Mouse (Mus musculus) cerebellum, adult (tissue): ENCODE measurements around the gene Lbh.
A peak's percentile ranks its signal among the peaks of the same experiment; 100 is the strongest.

Experiments used
- ATAC-seq: cut with Nextera tagmentation; 2 replicates; pipeline ENCODE4 v1.9.2; 2017; ENCODE audit warnings: mild to moderate bottlenecking, moderate library complexity, mixed read lengths; ENCODE audit not compliant: insufficient number of reproducible peaks, low FRiP score, low TSS enrichment

Gene Lbh

DNA sequence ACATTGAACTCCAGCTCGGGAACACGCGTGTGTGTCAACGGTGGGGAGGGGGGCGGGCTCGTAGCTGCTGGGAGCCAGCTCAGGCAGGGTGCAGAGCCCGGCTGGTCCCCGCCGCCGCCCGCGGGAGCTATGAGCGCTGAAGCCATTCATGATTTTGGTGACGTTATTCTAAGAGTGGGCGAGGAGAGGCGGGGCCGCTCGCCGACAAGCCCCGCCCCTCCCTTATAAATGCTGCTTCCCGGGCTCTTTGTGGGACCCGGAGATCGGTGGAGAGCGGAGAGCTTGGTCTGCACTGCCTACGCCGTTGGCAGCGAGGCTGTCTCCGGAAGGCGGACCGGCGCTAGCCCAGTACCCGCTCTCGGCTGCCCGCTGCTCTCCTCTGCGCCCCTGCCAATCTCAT lies at the start of gene Lbh:
Lbh (plus strand) TSS at position 253 of the 400 bp plus-strand sequence.
- peak; percentile 75 for ATAC-seq

DNA sequence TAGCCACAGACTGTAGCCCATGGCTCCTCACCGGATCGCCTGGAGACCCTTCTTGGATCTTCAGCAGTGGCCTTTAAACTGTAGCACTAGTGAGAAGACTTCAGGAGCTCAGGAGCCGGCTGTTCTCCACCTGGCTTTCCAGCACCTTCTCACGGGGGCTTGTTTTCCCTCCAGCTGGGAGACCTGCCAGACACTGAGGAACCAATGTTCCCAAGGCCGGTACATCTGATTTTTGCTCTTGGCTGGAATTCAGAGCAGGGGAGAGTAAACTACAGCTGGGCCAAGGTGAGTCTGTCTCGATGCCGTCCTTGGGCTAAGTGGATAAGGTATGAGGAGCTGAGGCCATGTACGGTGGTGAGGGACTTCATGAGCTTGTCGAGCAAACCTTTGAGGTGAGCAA lies 39.1 kb upstream of the Lbh start:
- no peak for ATAC-seq

- no peak for ATAC-seq
Measured at GRCm38 (mm10) chr17:72880156-72880555, 37.9 kb upstream of the Lbh start.

DNA sequence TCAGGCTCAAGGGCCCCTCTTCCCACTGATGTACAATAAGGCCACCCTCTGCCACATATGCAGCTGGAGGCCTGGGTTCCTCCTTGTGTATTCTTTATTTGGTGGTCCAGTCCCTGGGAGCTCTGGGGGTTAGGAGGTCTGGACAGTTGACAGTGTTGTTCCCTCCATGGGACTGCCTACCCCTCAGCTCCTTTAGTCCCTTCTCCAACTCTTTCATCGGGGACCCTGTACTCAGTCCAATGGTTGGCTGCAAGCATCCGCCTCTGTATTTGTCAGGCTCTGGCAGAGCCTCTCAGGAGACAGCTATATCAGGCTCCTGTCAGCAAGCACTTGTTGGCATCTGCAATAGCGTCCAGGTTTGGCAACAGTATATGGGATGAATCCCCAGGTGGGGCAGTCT lies 37.1 kb upstream of the Lbh start:
- ATAC-seq = no peak

DNA sequence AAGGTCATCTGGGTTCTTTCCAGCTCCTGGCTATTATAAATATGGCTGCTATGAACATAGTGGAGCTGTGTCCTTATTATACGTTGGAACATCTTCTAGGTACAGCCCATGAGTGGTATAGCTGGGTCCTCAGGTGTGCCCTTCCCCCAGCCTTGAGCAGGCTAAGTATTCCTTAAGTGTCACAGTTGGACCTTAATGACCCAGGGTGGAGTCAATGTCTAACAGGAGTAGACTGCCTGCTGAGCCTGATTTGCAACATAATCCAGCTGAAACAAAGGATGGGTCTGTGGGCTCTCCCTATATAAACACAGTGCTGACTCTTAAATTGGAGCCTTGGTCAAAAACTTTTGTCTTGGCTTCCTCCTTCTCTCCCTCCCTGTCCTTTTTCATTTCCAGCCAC lies 36.3 kb upstream of the Lbh start:
- ATAC-seq = no peak

- peak; percentile 52; the same call in 1 of the 2 replicates for ATAC-seq
Measured at GRCm38 (mm10) chr17:72889556-72890397, 28.3 kb upstream of the Lbh start.

DNA sequence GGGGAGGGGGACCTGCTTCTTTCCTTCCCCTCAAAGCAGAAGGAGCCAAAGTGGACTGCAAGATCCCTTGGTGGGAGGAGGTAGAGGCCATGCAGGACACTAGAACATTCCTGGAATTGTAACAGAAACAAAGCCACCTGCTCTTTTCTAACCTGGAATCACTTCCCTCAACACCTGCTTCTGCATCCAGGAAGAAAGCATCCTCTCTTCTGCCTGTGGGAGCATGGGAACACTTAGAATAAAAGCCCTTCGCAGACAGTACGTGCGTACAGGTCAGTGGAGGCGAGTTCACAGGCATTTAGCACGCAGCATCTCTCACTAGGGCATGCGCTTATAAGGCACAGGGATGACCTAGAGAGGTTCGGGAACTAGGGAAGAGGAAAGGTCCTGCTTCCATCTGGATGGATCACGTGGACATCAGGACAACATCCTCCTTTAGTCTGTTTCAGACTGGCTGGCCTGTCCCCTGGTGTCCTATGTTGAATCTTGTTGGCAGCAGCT lies 27.7 kb upstream of the Lbh start:
- 0 out of 2 replicates have a peak, but pooled peaks have one; percentile 6 for ATAC-seq

GRCm38 (mm10) chr17:72891556-72891955 lies 26.5 kb upstream of the Lbh start:
- no peak for ATAC-seq

- ATAC-seq = no peak
Measured at GRCm38 (mm10) chr17:72895506-72895905, 22.6 kb upstream of the Lbh start.

- no peak for ATAC-seq
Measured at GRCm38 (mm10) chr17:72897076-72897475, 21.0 kb upstream of the Lbh start.

GRCm38 (mm10) chr17:72897961-72898360 lies 20.1 kb upstream of the Lbh start:
- ATAC-seq = no peak

DNA sequence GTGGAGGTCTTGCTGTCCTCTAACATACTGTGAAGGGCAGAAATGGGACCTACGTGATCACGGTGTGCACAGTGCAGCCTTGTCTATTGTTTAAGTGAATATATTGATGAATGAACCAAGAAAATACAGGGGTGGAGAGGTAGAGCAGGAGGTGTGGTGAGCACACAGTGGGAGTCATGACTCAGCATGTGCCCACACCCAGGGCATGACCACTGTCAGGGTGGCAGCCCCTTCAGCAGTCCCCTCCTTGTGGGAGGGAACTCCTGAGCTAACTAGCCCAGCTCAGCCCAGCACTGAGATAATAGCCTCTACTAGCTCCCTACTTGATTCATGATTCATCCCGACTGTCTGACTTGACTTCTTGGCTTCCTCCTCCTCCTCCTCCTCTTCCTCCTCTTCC lies 19.3 kb upstream of the Lbh start:
- ATAC-seq = no peak

GRCm38 (mm10) chr17:72901021-72901420 lies 17.1 kb upstream of the Lbh start:
- no peak for ATAC-seq

GRCm38 (mm10) chr17:72901705-72902104 lies 16.4 kb upstream of the Lbh start:
- ATAC-seq = no peak

GRCm38 (mm10) chr17:72903321-72903720 lies 14.8 kb upstream of the Lbh start:
- no peak for ATAC-seq

GRCm38 (mm10) chr17:72903921-72904421 lies 14.1 kb upstream of the Lbh start:
- no peak for ATAC-seq

GRCm38 (mm10) chr17:72904873-72905272 lies 13.2 kb upstream of the Lbh start:
- ATAC-seq = no peak

DNA sequence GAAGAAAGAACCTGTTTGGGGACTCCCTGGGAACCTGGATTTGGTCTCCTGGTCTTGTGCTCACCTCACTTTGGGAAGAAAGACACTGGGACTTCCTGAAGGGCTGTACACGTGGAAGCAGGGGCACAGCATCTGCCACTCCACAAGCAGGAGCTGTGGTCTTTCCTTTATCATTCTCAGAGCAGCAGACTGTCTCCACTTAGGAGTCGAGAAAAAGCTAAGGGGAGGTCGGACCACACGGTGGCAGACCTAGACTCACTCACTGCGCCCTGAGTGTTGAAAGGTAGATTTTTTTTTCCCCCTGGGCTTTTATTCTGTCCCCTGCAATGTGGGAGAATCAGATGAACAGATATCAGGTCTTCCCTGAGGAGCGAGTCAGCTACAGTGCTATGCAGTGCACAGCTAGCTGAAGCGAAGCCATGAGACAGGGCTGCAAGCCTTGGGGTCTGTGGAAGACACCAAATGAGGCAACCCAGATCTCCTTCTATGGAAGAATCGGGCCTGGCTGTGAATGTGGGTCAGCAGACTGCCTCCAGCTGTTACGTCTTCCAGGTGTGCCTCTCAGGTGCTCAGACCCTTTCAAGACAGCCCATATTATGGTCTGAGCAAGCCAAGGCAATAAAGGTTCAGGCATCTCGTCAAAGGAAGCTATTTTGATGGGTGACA lies 11.7 kb upstream of the Lbh start:
- ATAC-seq = no peak

- ATAC-seq = no peak
Measured at GRCm38 (mm10) chr17:72907211-72907610, 10.9 kb upstream of the Lbh start.

DNA sequence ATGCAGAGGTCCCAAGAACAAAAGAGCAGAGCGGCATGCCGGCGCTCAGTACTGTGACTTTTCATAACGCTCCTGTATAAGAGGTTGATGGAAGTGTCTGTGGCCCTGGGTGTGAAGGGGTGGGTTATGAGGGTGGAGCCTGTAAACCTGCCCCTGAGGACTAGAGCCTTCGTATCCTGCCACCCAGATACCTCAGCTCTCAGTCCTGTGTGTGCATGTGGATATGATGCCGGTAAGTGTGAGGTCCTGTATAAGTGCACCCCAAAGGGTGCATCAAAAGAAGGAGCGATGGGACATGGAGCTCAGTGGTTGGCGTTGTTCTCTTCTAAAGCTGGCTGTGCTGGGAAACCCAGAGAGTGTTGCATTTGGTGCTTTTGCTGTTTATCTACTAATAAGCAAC lies 10.3 kb upstream of the Lbh start:
- ATAC-seq = no peak

- ATAC-seq = no peak
Measured at GRCm38 (mm10) chr17:72908561-72908960, 9.5 kb upstream of the Lbh start.
